In the genomic region with DNA sequence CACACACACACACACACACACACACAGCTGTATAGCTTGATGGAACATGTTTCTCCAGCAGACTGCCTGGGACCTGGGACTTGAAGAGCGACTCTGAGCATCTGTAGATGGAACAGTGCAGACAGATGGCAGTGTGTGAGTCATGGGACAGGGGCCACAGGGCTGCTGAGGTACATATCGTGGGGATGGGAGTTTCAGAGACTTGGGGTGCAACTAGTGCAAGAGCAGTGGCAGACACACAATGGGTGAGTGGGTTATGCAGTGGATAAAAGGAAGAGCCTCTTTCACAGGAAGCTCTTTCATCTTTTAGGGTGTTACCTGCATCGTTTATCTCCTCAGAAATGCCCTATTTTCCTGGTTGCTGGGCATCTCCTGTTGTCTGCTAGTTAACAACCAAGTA, we compare ENCODE assay signal across 27 mouse cellular contexts. TPM values are rescaled to one million over a fixed set of nuclear protein-coding genes. Genes with fewer than 3 reads are reported as not detected.
DNase-seq lines count a peak whose midpoint lies in the region; ATAC-seq and TF ChIP-seq lines count a peak whose summit lies in the region.
"Had no signal": no experiment of that assay in that cellular context is flagged by ENCODE, and none has a peak within 500 bp of the region (broad histone marks: within the 10 kb centered on the region; RNA-seq: fewer than 3 reads in every experiment).

No protein-coding gene starts in this region.

- no peak for TF ChIP-seq CTCF in thymus, adult 2 months (IDR thresholded peaks at IDR 0.05; ENCODE audit: borderline replicate concordance, control insufficient read depth, extremely low read depth, insufficient read depth, low read length, poor library complexity)
- no peak for TF ChIP-seq CTCF in stomach, postnatal 0 days (IDR thresholded peaks at IDR 0.05; ENCODE audit: low read depth)

- no peaks in the 10 kb centered on the region for H3K9me3 ChIP-seq in midbrain, embryonic 10.5 days (replicated peaks)
- no peaks in the 10 kb centered on the region for H3K9me3 ChIP-seq in stomach, postnatal 0 days (ENCODE audit: control insufficient read depth, low read length)
- H3K9me3 ChIP-seq: embryonic facial prominence, embryonic 12.5 days; limb, embryonic 10.5 days; limb, embryonic 15.5 days; liver, embryonic 13.5 days; midbrain, embryonic 15.5 days had no signal

- H3K4me3 ChIP-seq in thymus, adult 2 months (ENCODE audit: control insufficient read depth, insufficient read depth, low read length) = no peak overlapping the region
- no peak overlapping the region for H3K4me3 ChIP-seq in midbrain, embryonic 10.5 days
- H3K4me3 ChIP-seq in stomach, postnatal 0 days (ENCODE audit: low read depth, low read length) = no peak overlapping the region
- H3K4me3 ChIP-seq: embryonic facial prominence, embryonic 12.5 days; limb, embryonic 10.5 days; limb, embryonic 15.5 days; liver, embryonic 13.5 days; midbrain, embryonic 15.5 days had no signal

- no peak for TF ChIP-seq EP300 in stomach, postnatal 0 days (optimal IDR thresholded peaks at IDR 0.05)

- H3K4me1 ChIP-seq in thymus, adult 2 months (replicated peaks; ENCODE audit: control insufficient read depth, insufficient read depth, low read length) = peaks cover 13% of the 10 kb centered on the region
- H3K4me1 ChIP-seq in midbrain, embryonic 10.5 days = peaks cover 11% of the 10 kb centered on the region; the same call in 1 of the 2 replicates
- H3K4me1 ChIP-seq in stomach, postnatal 0 days (replicated peaks; ENCODE audit: control insufficient read depth, insufficient read depth) = no peaks in the 10 kb centered on the region
- H3K4me1 ChIP-seq: embryonic facial prominence, embryonic 12.5 days had no signal

- no peak for ATAC-seq in stomach, postnatal 0 days (ENCODE audit: low FRiP score, low TSS enrichment)
- ATAC-seq: forebrain, embryonic 14.5 days; midbrain, embryonic 15.5 days had no signal

- no peak for TF ChIP-seq POLR2A in thymus, adult 2 months (IDR thresholded peaks at IDR 0.05; ENCODE audit: control insufficient read depth, extremely low read depth, insufficient read depth, low read length, poor library complexity)

- intact Hi-C loops in left cerebral cortex, postnatal 25 days (cut with DNase I) = no loop called here

- peak; percentile 29 for DNase-seq in CD4-positive helper T cell, adult 2 months (ENCODE audit: low read depth, low spot score)
- peak; percentile 33 for DNase-seq in T-cell, adult 2 months (ENCODE audit: low spot score)
- DNase-seq in thymus, adult 2 months = peak; percentile 46
- DNase-seq in thymus, postnatal 36 days = peak; percentile 36 to 57
- no peak for DNase-seq in midbrain, embryonic 10.5 days (ENCODE audit: low spot score)
- DNase-seq in stomach, postnatal 0 days (ENCODE audit: low spot score) = no peak
- no peak for DNase-seq in left cerebral cortex, postnatal 25 days (ENCODE audit: low spot score in 2 of 2)
- DNase-seq: adrenal gland, postnatal 14 days; cerebellum, adult 11 months; cerebellum, adult 9-11 months; embryo, embryonic 11 days; gastrocnemius, postnatal 14 days; heart, adult 18-20 months; kidney, adult 18-20 months; kidney, postnatal 4 days; liver, embryonic 13.5 days; lung, adult 18-20 months; lung, postnatal 10 days; right cerebral cortex, adult 18-20 months had no signal

- H3K9ac ChIP-seq in stomach, postnatal 0 days (ENCODE audit: low read length) = no peak overlapping the region
- H3K9ac ChIP-seq: embryonic facial prominence, embryonic 12.5 days; hindbrain, embryonic 14.5 days; limb, embryonic 15.5 days; liver, embryonic 13.5 days; midbrain, embryonic 15.5 days had no signal

- peak overlapping the region; percentile 26; the same call in 1 of the 2 replicates for H3K27ac ChIP-seq in thymus, adult 2 months (ENCODE audit: control insufficient read depth, insufficient read depth, low read length)
- H3K27ac ChIP-seq in midbrain, embryonic 10.5 days (replicated peaks) = no peak overlapping the region
- no peak overlapping the region for H3K27ac ChIP-seq in stomach, postnatal 0 days (replicated peaks)
- H3K27ac ChIP-seq: embryonic facial prominence, embryonic 12.5 days; hindbrain, embryonic 14.5 days; limb, embryonic 10.5 days; limb, embryonic 15.5 days; liver, embryonic 13.5 days; macrophage; midbrain, embryonic 15.5 days had no signal

- 44% methylated on average over 3 of the region's 3 CpGs for WGBS in thymus, adult 2 months
- WGBS in midbrain, embryonic 10.5 days = 88% methylated on average over 3 of the region's 3 CpGs
- 73% methylated on average over 3 of the region's 3 CpGs for WGBS in stomach, postnatal 0 days

- H3K36me3 ChIP-seq in thymus, adult 2 months (ENCODE audit: control insufficient read depth, insufficient read depth, low read length) = no peaks in the 10 kb centered on the region
- H3K36me3 ChIP-seq in midbrain, embryonic 10.5 days = peaks cover 62% of the 10 kb centered on the region
- 0 out of 2 replicates have a peak, but pooled peaks cover 2% of the 10 kb centered on the region for H3K36me3 ChIP-seq in stomach, postnatal 0 days (ENCODE audit: control insufficient read depth, insufficient read depth, low read length)
- H3K36me3 ChIP-seq: limb, embryonic 15.5 days; midbrain, embryonic 15.5 days had no signal

- no peaks in the 10 kb centered on the region for H3K27me3 ChIP-seq in thymus, adult 2 months (ENCODE audit: control insufficient read depth, insufficient read depth, low read length)
- H3K27me3 ChIP-seq in midbrain, embryonic 10.5 days (ENCODE audit: low read depth, poor library complexity, severe bottlenecking) = no peaks in the 10 kb centered on the region
- H3K27me3 ChIP-seq in stomach, postnatal 0 days (ENCODE audit: control insufficient read depth, insufficient read depth, low read length) = no peaks in the 10 kb centered on the region
- H3K27me3 ChIP-seq: embryonic facial prominence, embryonic 12.5 days; limb, embryonic 15.5 days; liver, embryonic 13.5 days; midbrain, embryonic 15.5 days had no signal

- H3K4me2 ChIP-seq in stomach, postnatal 0 days (replicated peaks; ENCODE audit: low read depth) = no peak overlapping the region
- H3K4me2 ChIP-seq: embryonic facial prominence, embryonic 12.5 days; heart, embryonic 11.5 days; hindbrain, embryonic 14.5 days; limb, embryonic 15.5 days; liver, embryonic 13.5 days; midbrain, embryonic 15.5 days had no signal

RNA-seq across cellular contexts. Expression of a gene that starts 25.8 kb away (rescaled TPM):
- 34.9 and 47.5 TPM in 2 replicates for polyA plus RNA-seq in thymus, adult 2 months (2012; rRNA removed)
- 7.4 and 7.8 TPM in 2 replicates for polyA plus RNA-seq in midbrain, embryonic 10.5 days (2016; fragmentation: Nextera tagmentation; extraction: Ambion mirVana)
- 4.2 and 4.6 TPM in 2 replicates for polyA plus RNA-seq in stomach, postnatal 0 days (2015; fragmentation: Nextera tagmentation; extraction: Ambion mirVana)
- total RNA-seq in left cerebral cortex, postnatal 25 days (2021) = 10 to 100 TPM; 54.3 to 72.7 TPM

Comparison
In these comparisons a context has a peak if more than half of its experiments do, and no peak if none do; other contexts are left out.
1. DNase-seq: peak in CD4-positive helper T cell, adult 2 months (single experiment), T-cell, adult 2 months (single experiment), thymus, adult 2 months (single experiment) and thymus, postnatal 36 days (2 of 2); none in midbrain, embryonic 10.5 days (single experiment), stomach, postnatal 0 days (single experiment) and left cerebral cortex, postnatal 25 days (0 of 2).